In genomic region chr10:56836130-56836529, GRCm38 (mm10) we compare ENCODE assay signal across 23 mouse cellular contexts.
"Had no signal": no experiment of that assay in that cellular context is flagged by ENCODE, and none has a peak within 500 bp of the region (broad histone marks: within the 10 kb centered on the region; RNA-seq: fewer than 3 reads in every experiment).

No protein-coding gene starts in this region.

- H3K4me2 ChIP-seq: hindbrain, embryonic 13.5 days; hindbrain, embryonic 15.5 days; kidney, embryonic 15.5 days; limb, embryonic 13.5 days; limb, embryonic 15.5 days; liver, embryonic 12.5 days had no signal

- H3K27ac ChIP-seq: heart, embryonic 10.5 days; hindbrain, embryonic 13.5 days; hindbrain, embryonic 15.5 days; hindbrain, postnatal 0 days; kidney, embryonic 15.5 days; kidney, postnatal 0 days; limb, embryonic 13.5 days; limb, embryonic 15.5 days; liver, embryonic 12.5 days; liver, embryonic 14.5 days had no signal

- H3K36me3 ChIP-seq: heart, embryonic 10.5 days; hindbrain, embryonic 13.5 days; hindbrain, embryonic 15.5 days; kidney, embryonic 15.5 days; limb, embryonic 13.5 days; limb, embryonic 15.5 days; liver, embryonic 12.5 days had no signal

- H3K27me3 ChIP-seq: hindbrain, embryonic 13.5 days; hindbrain, embryonic 15.5 days; kidney, embryonic 15.5 days; limb, embryonic 13.5 days; limb, embryonic 15.5 days; liver, embryonic 12.5 days had no signal

- DNase-seq: forebrain, postnatal 0 days; gastrocnemius, postnatal 14 days; gastrocnemius, postnatal 36 days; heart, postnatal 10 days; kidney, adult 11 months; kidney, adult 2 months; kidney, adult 9 months; kidney, postnatal 14 days; kidney, postnatal 36 days; layer of hippocampus, adult 9-11 months; layer of hippocampus, postnatal 36 days; left cerebral cortex, postnatal 4 days had no signal

- H3K4me1 ChIP-seq: heart, embryonic 10.5 days; hindbrain, embryonic 15.5 days; kidney, embryonic 15.5 days; liver, embryonic 12.5 days had no signal

- ATAC-seq: forebrain, postnatal 0 days; hindbrain, postnatal 0 days; intestine, embryonic 16.5 days; liver, embryonic 12.5 days had no signal

- H3K9me3 ChIP-seq: heart, embryonic 10.5 days; hindbrain, embryonic 13.5 days; hindbrain, embryonic 15.5 days; kidney, embryonic 15.5 days; limb, embryonic 13.5 days; limb, embryonic 15.5 days; liver, embryonic 12.5 days had no signal

- H3K9ac ChIP-seq: forebrain, postnatal 0 days; hindbrain, embryonic 13.5 days; hindbrain, embryonic 15.5 days; kidney, embryonic 15.5 days; limb, embryonic 13.5 days; limb, embryonic 15.5 days; liver, embryonic 12.5 days; liver, embryonic 14.5 days had no signal

- H3K4me3 ChIP-seq: heart, embryonic 10.5 days; hindbrain, embryonic 13.5 days; hindbrain, embryonic 15.5 days; kidney, embryonic 15.5 days; limb, embryonic 13.5 days; limb, embryonic 15.5 days; liver, embryonic 12.5 days had no signal
